Mouse (Mus musculus): ENCODE results near the gene Fbxo21.

- TF ChIP-seq POLR2A (IDR thresholded peaks at IDR 0.05; ENCODE audit: low read depth, low read length): no peak
- no peak for TF ChIP-seq ZMIZ1 (IDR thresholded peaks at IDR 0.05; ENCODE audit: low read depth, low read length)
- TF ChIP-seq CTCF (conservative IDR thresholded peaks at IDR 0.05 in 1 of 2, IDR thresholded peaks at IDR 0.05 in 1 of 2; ENCODE audit: low read depth in 2 of 2, low read length in 2 of 2): no peak
- no peak for TF ChIP-seq KAT2A (IDR thresholded peaks at IDR 0.05; ENCODE audit: insufficient replicate concordance, low read length)
- TF ChIP-seq E2F4 (IDR thresholded peaks at IDR 0.05; ENCODE audit: insufficient replicate concordance, low read depth, low read length): no peak
- no peak for TF ChIP-seq CHD2 (IDR thresholded peaks at IDR 0.05; ENCODE audit: low read length)
- TF ChIP-seq EP300 (IDR thresholded peaks at IDR 0.05; ENCODE audit: low read length): no peak
- no peak for TF ChIP-seq POLR2AphosphoS2 (IDR thresholded peaks at IDR 0.05; ENCODE audit: low read depth, low read length)
- no peak for TF ChIP-seq MAFK (IDR thresholded peaks at IDR 0.05; ENCODE audit: insufficient replicate concordance, low read length)
- no peak for TF ChIP-seq TCF12 (IDR thresholded peaks at IDR 0.05; ENCODE audit: low read depth, low read length)
- no peak for TF ChIP-seq HCFC1 (IDR thresholded peaks at IDR 0.05; ENCODE audit: low read depth, low read length)
- TF ChIP-seq NRF1 (IDR thresholded peaks at IDR 0.05; ENCODE audit: low read depth, low read length): no peak
- no peak for TF ChIP-seq TBP (conservative IDR thresholded peaks at IDR 0.05; ENCODE audit: low read depth, low read length)
- TF ChIP-seq SIN3A (IDR thresholded peaks at IDR 0.05; ENCODE audit: low read length): no peak
These were observed 23.1 kb downstream of the Fbxo21 start for GRCm38 (mm10) chr5:117999584-117999983.

Measured in CH12.LX (cell line).